Mouse (Mus musculus) CH12.LX (cell line): ENCODE measurements at regions not wholly inside any gene's neighbourhood (a gene's known extent, or its start where the extent isn't known, plus 50 kb on each side); places are given as distances from the start of the nearest gene placed in this dataset.

Source experiments
- DNase-seq: peaks from one replicate; pipeline ENCODE4 v3.0.0-alpha.2; 2013; ENCODE audit errors: extremely low read depth
- H3K27ac ChIP-seq: 2 replicates; pipeline ENCODE4 v1.5.1; 2012; ENCODE audit warnings: low read depth, mild to moderate bottlenecking, control low read depth, moderate library complexity; ENCODE audit not compliant: insufficient read depth
- H3K27me3 ChIP-seq: replicated peaks from 2 replicates; pipeline ENCODE3; 2012; ENCODE audit warnings: inconsistent platforms
- H3K36me3 ChIP-seq, 2 experiments: replicated peaks in 1 of 2; 2 replicates each; pipeline versions ENCODE3 to v1.6.1; 2012; ENCODE audit warnings: inconsistent platforms in 1 of 2, low read length in 1 of 2, mild to moderate bottlenecking in 1 of 2, mixed read lengths in 1 of 2, moderate library complexity in 1 of 2; ENCODE audit not compliant: control insufficient read depth in 1 of 2, insufficient read depth in 1 of 2
- H3K4me1 ChIP-seq, 2 experiments: 2 replicates each; pipeline ENCODE4 v1.6.1; 2012; ENCODE audit warnings: inconsistent platforms in 1 of 2, moderate library complexity in 1 of 2; ENCODE audit not compliant: insufficient read depth in 2 of 2, control insufficient read depth in 1 of 2
- H3K4me2 ChIP-seq: 2 replicates; pipeline ENCODE4 v1.6.1; 2012; ENCODE audit warnings: low read depth, mild to moderate bottlenecking, control low read depth; ENCODE audit not compliant: poor library complexity, insufficient read depth, severe bottlenecking
- H3K4me3 ChIP-seq, 3 experiments: fragments of 150-350 bp in 1 of 3; sonication (generic) in 1 of 3; replicated peaks in 1 of 3; 2 replicates each; pipeline versions ENCODE3 to v1.5.1; 2011 to 2012; ENCODE audit warnings: low read depth in 2 of 3, low read length in 2 of 3, mild to moderate bottlenecking in 2 of 3, moderate library complexity in 2 of 3, control low read depth in 1 of 3, improper control_type of control experiment in 1 of 3, inconsistent platforms in 1 of 3, mixed read lengths in 1 of 3; ENCODE audit not compliant: poor library complexity in 1 of 3
- H3K79me2 ChIP-seq: replicated peaks from 2 replicates; pipeline ENCODE4 v1.6.1; 2012; ENCODE audit warnings: mild to moderate bottlenecking, moderate library complexity; ENCODE audit not compliant: control insufficient read depth, poor library complexity, insufficient read depth, severe bottlenecking; ENCODE audit errors: extremely low read depth
- H3K9ac ChIP-seq: 2 replicates; pipeline ENCODE4 v1.6.1; 2012; ENCODE audit warnings: low read depth, mild to moderate bottlenecking, control low read depth, moderate library complexity; ENCODE audit not compliant: insufficient read depth
- H3K9me3 ChIP-seq: replicated peaks from 2 replicates; pipeline ENCODE3; 2012; ENCODE audit warnings: low read length, inconsistent platforms, mixed read lengths
- BHLHE40 ChIP-seq: IDR thresholded peaks from 2 replicates; pipeline ENCODE4 v1.6.1; 2011; ENCODE audit warnings: mild to moderate bottlenecking, low read depth, low read length, improper control_type of control experiment
- CHD1 ChIP-seq: IDR thresholded peaks from 2 replicates; pipeline ENCODE4 v1.6.1; 2012; ENCODE audit warnings: low read depth, low read length, improper control_type of control experiment, inconsistent platforms
- CHD2 ChIP-seq: IDR thresholded peaks from 2 replicates; pipeline ENCODE4 v1.6.1; 2011; ENCODE audit warnings: low read length, improper control_type of control experiment
- CTCF ChIP-seq, 2 experiments: IDR thresholded peaks in 1 of 2; conservative IDR thresholded peaks in 1 of 2; 2 replicates each; pipeline ENCODE4 v1.5.1; 2011 to 2012; ENCODE audit warnings: low read depth in 2 of 2, low read length in 2 of 2, improper control_type of control experiment in 1 of 2, inconsistent platforms in 1 of 2, mild to moderate bottlenecking in 1 of 2, moderate library complexity in 1 of 2
- E2F4 ChIP-seq: IDR thresholded peaks from 2 replicates; pipeline ENCODE4 v1.6.1; 2011; ENCODE audit warnings: low read depth, low read length, improper control_type of control experiment; ENCODE audit not compliant: insufficient replicate concordance
- ETS1 ChIP-seq: conservative IDR thresholded peaks from 2 replicates; pipeline ENCODE4 v1.6.1; 2012; ENCODE audit warnings: low read depth, mild to moderate bottlenecking, inconsistent platforms, low read length, improper control_type of control experiment, moderate library complexity
- GABPA ChIP-seq: IDR thresholded peaks from 2 replicates; pipeline ENCODE4 v1.6.1; 2012; ENCODE audit warnings: low read depth, low read length, improper control_type of control experiment, inconsistent platforms; ENCODE audit not compliant: insufficient replicate concordance
- HCFC1 ChIP-seq: IDR thresholded peaks from 2 replicates; pipeline ENCODE4 v1.6.1; 2012; ENCODE audit warnings: low read depth, mild to moderate bottlenecking, inconsistent platforms, low read length, improper control_type of control experiment
- JUN ChIP-seq: IDR thresholded peaks from 2 replicates; pipeline ENCODE4 v1.6.1; 2011; ENCODE audit warnings: low read depth, mild to moderate bottlenecking, low read length, improper control_type of control experiment, moderate library complexity; ENCODE audit not compliant: insufficient read depth
- JUND ChIP-seq: conservative IDR thresholded peaks from 2 replicates; pipeline ENCODE4 v1.6.1; 2011; ENCODE audit warnings: low read depth, low read length, improper control_type of control experiment
- MAFK ChIP-seq: IDR thresholded peaks from 2 replicates; pipeline ENCODE4 v1.6.1; 2011; ENCODE audit warnings: low read length, improper control_type of control experiment; ENCODE audit not compliant: insufficient replicate concordance
- MAZ ChIP-seq: IDR thresholded peaks from 2 replicates; pipeline ENCODE4 v1.6.1; 2012; ENCODE audit warnings: low read depth, mild to moderate bottlenecking, inconsistent platforms, low read length, improper control_type of control experiment, moderate library complexity
- PAX5 ChIP-seq: IDR thresholded peaks from 2 replicates; pipeline ENCODE4 v1.6.1; 2012; ENCODE audit warnings: low read length, inconsistent platforms, mixed read lengths
- POLR2A ChIP-seq: IDR thresholded peaks from 2 replicates; pipeline ENCODE4 v1.6.1; 2011; ENCODE audit warnings: low read depth, mild to moderate bottlenecking, improper control_type of control experiment, low read length
- POLR2AphosphoS2 ChIP-seq: IDR thresholded peaks from 2 replicates; pipeline ENCODE4 v1.6.1; 2011; ENCODE audit warnings: low read depth, low read length, improper control_type of control experiment
- RAD21 ChIP-seq: IDR thresholded peaks from 2 replicates; pipeline ENCODE4 v1.6.1; 2011; ENCODE audit warnings: low read depth, mild to moderate bottlenecking, low read length, improper control_type of control experiment, moderate library complexity
- TCF12 ChIP-seq: IDR thresholded peaks from 2 replicates; pipeline ENCODE4 v1.6.1; 2014; ENCODE audit warnings: low read depth, mild to moderate bottlenecking, inconsistent platforms, low read length, improper control_type of control experiment
- USF1 ChIP-seq: IDR thresholded peaks from 2 replicates; pipeline ENCODE4 v1.6.1; 2014; ENCODE audit warnings: low read depth, mild to moderate bottlenecking, inconsistent platforms, low read length, improper control_type of control experiment
- USF2 ChIP-seq: conservative IDR thresholded peaks from 2 replicates; pipeline ENCODE4 v1.6.1; 2011; ENCODE audit warnings: low read depth, low read length, improper control_type of control experiment
- ZC3H11A ChIP-seq: IDR thresholded peaks from 2 replicates; pipeline ENCODE4 v1.6.1; 2012; ENCODE audit warnings: low read depth, mild to moderate bottlenecking, inconsistent platforms, low read length, improper control_type of control experiment
- ZKSCAN1 ChIP-seq: IDR thresholded peaks from 2 replicates; pipeline ENCODE4 v1.6.1; 2012; ENCODE audit warnings: low read depth, inconsistent platforms, low read length, improper control_type of control experiment, borderline replicate concordance
- ZNF384 ChIP-seq: IDR thresholded peaks from 2 replicates; pipeline ENCODE4 v1.6.1; 2012; ENCODE audit warnings: low read depth, low read length, improper control_type of control experiment, inconsistent platforms
- dilution Hi-C: fragments of 300-500 bp; cut with MboI; formaldehyde crosslinking; loops from 2 replicates; pipeline ENCODE4 v1.14.3; 2020; ENCODE audit warnings: low sequenced_read_pairs; ENCODE audit not compliant: extremely low pct_unique_long_range_greater_than_20kb, extremely low pct_ligation_motif_present
- in situ Hi-C: fragments of 300-500 bp; cut with MboI; formaldehyde crosslinking; loops from 3 replicates; pipeline ENCODE4 v1.14.3; 2019; ENCODE audit warnings: low sequenced_read_pairs, low pct_ligation_motif_present, low pct_unique_long_range_greater_than_20kb, mixed read lengths

GRCm38 (mm10) chr1:165086131-165086530 lies 74.4 kb downstream of the Tbx19 start:
- Histone ChIP-seq H3K79me2 (no peaks in the 10 kb centered on the region), H3K36me3 (no peaks in the 10 kb centered on the region), H3K4me2 (no peak overlapping the region), H3K9me3 (peaks cover 8% of the 10 kb centered on the region), H3K27me3 (no peaks in the 10 kb centered on the region), H3K4me3 (no peak overlapping the region), H3K27ac (no peak overlapping the region), H3K4me1 (peaks cover 2 to 30% of the 10 kb centered on the region in 2 experiments; a peak in 3 of 4 replicates), H3K9ac (no peak overlapping the region)
- in situ Hi-C loops, result no loop called here
- TF ChIP-seq TCF12, result no peak
- no peak for TF ChIP-seq CTCF (conservative IDR thresholded peaks at IDR 0.05 in 1 of 2, IDR thresholded peaks at IDR 0.05 in 1 of 2; ENCODE audit: low read depth in 2 of 2, low read length in 2 of 2)
- no peak for TF ChIP-seq POLR2AphosphoS2
- TF ChIP-seq ZNF384, result no peak
- TF ChIP-seq USF2, result no peak
- no peak for TF ChIP-seq HCFC1
- no peak for TF ChIP-seq USF1
- no peak for TF ChIP-seq PAX5
- no peak for TF ChIP-seq POLR2A
- no peak for TF ChIP-seq MAZ
- no peak for TF ChIP-seq JUN
- no peak for TF ChIP-seq E2F4
- TF ChIP-seq RAD21, result no peak
- no peak for TF ChIP-seq MAFK
- no peak for TF ChIP-seq ZC3H11A
- no peak for TF ChIP-seq JUND
- no peak for TF ChIP-seq ZKSCAN1
- no peak for TF ChIP-seq CHD2
- TF ChIP-seq CHD1, result no peak
- no peak for DNase-seq
- dilution Hi-C loops, result no loop called here

DNA sequence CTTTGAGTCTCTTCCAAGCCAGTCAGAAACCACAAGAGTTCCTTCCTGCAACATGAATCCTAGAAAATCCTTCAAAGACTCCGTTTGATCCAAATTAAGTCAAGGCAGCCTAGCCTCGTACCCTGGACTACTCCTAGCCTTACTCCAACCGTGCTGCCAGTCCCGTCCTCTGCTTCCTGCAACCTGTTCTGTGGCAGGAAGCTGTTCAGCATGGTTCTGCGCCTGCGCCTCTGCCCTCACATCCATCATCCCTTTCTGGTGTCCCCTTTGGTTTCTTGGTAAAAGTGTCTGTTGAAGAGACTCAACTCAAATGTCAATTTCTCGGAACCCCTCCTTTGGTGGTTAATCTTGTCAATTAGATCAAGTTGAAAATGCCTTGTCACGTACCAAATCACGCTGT lies 75.8 kb downstream of the Tbx19 start:
- in situ Hi-C loops, result no loop called here
- Histone ChIP-seq H3K36me3 (no peaks in the 10 kb centered on the region), H3K4me3 (no peak overlapping the region), H3K9me3 (peaks cover 8% of the 10 kb centered on the region), H3K27ac (no peak overlapping the region), H3K9ac (no peak overlapping the region), H3K4me2 (no peak overlapping the region), H3K27me3 (no peaks in the 10 kb centered on the region), H3K4me1 (peaks cover 2 to 16% of the 10 kb centered on the region in 2 experiments; a peak in 3 of 4 replicates), H3K79me2 (no peaks in the 10 kb centered on the region)
- dilution Hi-C loops, result no loop called here
- DNase-seq, result no peak
- no peak for TF ChIP-seq CHD1
- TF ChIP-seq GABPA, result no peak
- no peak for TF ChIP-seq BHLHE40
- no peak for TF ChIP-seq ETS1
